Mouse (Mus musculus) duodenum, adult 2 months (tissue): ENCODE measurements around the gene Olfr1293-ps. TPM values are rescaled to one million over a fixed set of nuclear protein-coding genes. Genes with fewer than 3 reads are reported as not detected.

Source experiments
- polyA plus RNA-seq: library from polyadenylated mRNA; depleted of rRNA; stranded (reverse); fragments of >200 nt; gene quantifications from 2 replicates; pipeline ENCODE4 v1.2.3, GENCODE M21; 2012; ENCODE audit warnings: low replicate concordance; rRNA removed

The Olfr1293-ps gene
- polyA plus RNA-seq, result not detected in 2 replicates

GRCm38 (mm10) chr2:111524903-111525302 lies at the start of gene Olfr1293-ps:
Gene Olfr1293-ps, plus strand, starts transcription at chr2:111525203.

DNA sequence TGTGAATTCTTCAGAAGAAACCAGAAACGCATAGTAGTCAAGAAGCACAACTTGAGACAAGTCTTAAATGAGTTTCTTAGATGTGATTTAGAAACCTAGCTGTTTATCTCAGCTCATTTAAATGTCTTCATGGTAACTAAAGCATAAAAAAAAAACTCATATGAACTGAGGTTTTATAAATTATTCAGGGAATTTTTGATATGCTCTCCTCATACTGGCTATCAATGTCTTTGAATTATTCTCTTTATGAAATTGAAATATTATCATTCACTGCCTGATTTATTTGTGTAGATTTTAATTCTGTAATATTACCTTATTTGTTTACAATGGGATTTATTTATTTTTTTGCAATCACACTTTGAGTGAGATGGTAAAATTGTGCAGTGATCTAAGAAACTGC lies 44.5 kb upstream of the Olfr1293-ps start, which contains the start of gene Olfr1289:
TSS of gene Olfr1289 (plus strand) at position 301 of the 400 bp plus-strand sequence.

DNA sequence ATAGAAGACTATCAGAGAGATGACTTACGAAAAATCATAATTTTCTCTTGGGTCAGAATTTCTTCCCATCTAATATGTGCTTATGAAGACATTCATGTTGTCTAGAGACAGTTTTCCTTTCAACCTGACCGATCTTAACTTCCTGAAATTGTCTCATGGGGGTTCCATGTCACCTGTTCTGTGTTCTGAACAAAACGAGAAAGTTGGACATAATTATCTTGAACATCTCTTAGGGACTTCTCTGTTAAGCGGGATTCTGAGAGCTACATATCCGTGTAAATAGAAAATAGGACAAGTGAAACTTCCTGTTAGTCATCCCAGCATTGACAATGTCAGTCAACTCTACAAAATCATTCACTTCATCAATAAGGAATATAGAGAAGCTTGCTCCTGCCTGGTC lies 31.3 kb upstream of the Olfr1293-ps start, which contains the start of gene Olfr1290:
TSS of gene Olfr1290 (minus strand) at position 101 of the 400 bp plus-strand sequence.

GRCm38 (mm10) chr2:111496880-111497279 lies 28.1 kb upstream of the Olfr1293-ps start, which contains the start of gene Olfr1291-ps1:
Gene Olfr1291-ps1, plus strand, starts transcription at chr2:111497180.

DNA sequence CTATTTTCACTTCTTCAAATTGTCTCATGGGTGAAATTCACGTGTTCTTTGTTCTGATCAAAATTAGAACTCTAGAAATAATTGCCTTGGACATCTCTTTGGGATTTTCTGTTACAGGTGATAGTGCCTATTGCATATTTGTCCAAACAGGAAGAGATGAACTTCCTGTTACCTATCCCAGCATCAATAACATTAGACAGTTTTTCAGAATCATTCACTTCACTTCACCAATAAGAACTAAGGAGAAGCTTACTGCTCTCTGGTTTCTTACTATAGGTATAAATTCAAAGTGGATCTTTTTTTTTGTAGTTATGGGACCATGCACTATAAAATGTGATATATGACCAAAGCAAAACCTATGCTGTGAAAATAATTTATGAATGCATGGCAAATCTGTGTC lies 15.2 kb downstream of the Olfr1293-ps start, which contains the start of gene Olfr1294:
TSS of gene Olfr1294 (minus strand) at position 101 of the 400 bp plus-strand sequence.

DNA sequence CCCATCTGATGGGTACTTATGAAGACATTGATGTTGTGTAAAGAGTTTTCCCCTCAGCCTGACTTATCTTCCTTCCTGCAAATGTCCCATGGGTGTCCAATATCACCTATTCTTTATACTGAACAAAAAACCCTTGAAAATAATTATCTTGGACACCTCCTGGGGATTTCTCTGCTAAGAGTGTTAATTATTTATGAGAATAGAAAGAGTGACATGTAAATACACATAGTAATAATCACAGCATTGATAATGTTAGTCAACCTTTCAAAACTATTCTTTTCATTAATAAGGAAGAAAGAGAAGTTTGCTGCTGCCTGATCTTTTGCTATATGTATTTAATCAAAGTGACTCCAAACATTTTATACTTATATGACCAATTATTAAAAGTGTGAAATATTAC lies 44.6 kb downstream of the Olfr1293-ps start, which contains the start of gene Olfr1295:
TSS of gene Olfr1295 (minus strand) at position 101 of the 400 bp plus-strand sequence.

Other genes with a start within 250 kb of the Olfr1293-ps start
- gene Olfr1278, start 235.1 kb upstream of the Olfr1293-ps start, polyA plus RNA-seq, result not detected in 2 replicates
- gene Olfr1279, start 224.6 kb upstream of the Olfr1293-ps start, polyA plus RNA-seq, result not detected in 2 replicates
- not detected in 2 replicates for gene Olfr1280, start 211.2 kb upstream of the Olfr1293-ps start, polyA plus RNA-seq
- not detected in 2 replicates for gene Olfr1281, start 198.7 kb upstream of the Olfr1293-ps start, polyA plus RNA-seq
- not detected in 2 replicates for gene Olfr1282, start 189.1 kb upstream of the Olfr1293-ps start, polyA plus RNA-seq
- gene Olfr1283, start 158.4 kb upstream of the Olfr1293-ps start, polyA plus RNA-seq, result not detected in 2 replicates
- not detected in 2 replicates for gene Olfr1284, start 149.7 kb upstream of the Olfr1293-ps start, polyA plus RNA-seq
- not detected in 2 replicates for gene Olfr1286, start 102.1 kb upstream of the Olfr1293-ps start, polyA plus RNA-seq
- gene Olfr1287, start 76.1 kb upstream of the Olfr1293-ps start, polyA plus RNA-seq, result not detected in 2 replicates
- gene Olfr1288, start 51.1 kb upstream of the Olfr1293-ps start, polyA plus RNA-seq, result not detected in 2 replicates
- gene Olfr1289, start 44.4 kb upstream of the Olfr1293-ps start, polyA plus RNA-seq, result not detected in 2 replicates
- not detected in 2 replicates for gene Olfr1290, start 31.4 kb upstream of the Olfr1293-ps start, polyA plus RNA-seq
- not detected in 2 replicates for gene Olfr1291-ps1, start 28.0 kb upstream of the Olfr1293-ps start, polyA plus RNA-seq
- gene Olfr1294, start 15.1 kb downstream of the Olfr1293-ps start, polyA plus RNA-seq, result not detected in 2 replicates
- gene Olfr1295, start 44.5 kb downstream of the Olfr1293-ps start, polyA plus RNA-seq, result not detected in 2 replicates
- not detected in 2 replicates for gene Olfr1297, start 101.3 kb downstream of the Olfr1293-ps start, polyA plus RNA-seq
- gene Olfr1298, start 124.0 kb downstream of the Olfr1293-ps start, polyA plus RNA-seq, result not detected in 2 replicates
- not detected in 2 replicates for gene Olfr1299, start 136.2 kb downstream of the Olfr1293-ps start, polyA plus RNA-seq
- gene Olfr1301, start 225.8 kb downstream of the Olfr1293-ps start, polyA plus RNA-seq, result not detected in 2 replicates